In genomic region chr5:52051383-52052071, GRCm38 (mm10) we compare ENCODE assay signal across 8 mouse cellular contexts.
A peak's percentile ranks its signal among the peaks of the same experiment; 100 is the strongest.
DNase-seq lines count a peak whose midpoint lies in the region; ATAC-seq lines count a peak whose summit lies in the region.

No protein-coding gene starts in this region.

- H3K36me3 ChIP-seq in liver, embryonic 11.5 days (ENCODE audit: control insufficient read depth, insufficient read depth, low read length), result no peaks in the 10 kb centered on the region

- no peaks in the 10 kb centered on the region for H3K27me3 ChIP-seq in liver, embryonic 11.5 days (replicated peaks; ENCODE audit: control insufficient read depth, insufficient read depth, low read length)

- ATAC-seq in liver, embryonic 11.5 days (replicated peaks; ENCODE audit: low FRiP score), result no peak
- ATAC-seq in monocyte, adult 5-6 weeks (replicated peaks; ENCODE audit: insufficient number of reproducible peaks, low FRiP score, low TSS enrichment, poor library complexity, severe bottlenecking), result no peak

- DNase-seq in heart, adult 18-20 months, result peak; percentile 14 to 28
- DNase-seq in heart, adult 8-10 months (ENCODE audit: low spot score), result no peak
- peak; percentile 82 for DNase-seq in brain, adult 2 months (ENCODE audit: low read depth, low spot score)
- peak; percentile 16 to 19 for DNase-seq in frontal cortex, postnatal 14 days (ENCODE audit: low spot score in 2 of 2)
- DNase-seq in left cerebral cortex, postnatal 10 days (ENCODE audit: extremely low spot score in 1 of 2, low spot score in 2 of 2), result peak; percentile 19 to 40
- DNase-seq in embryo, embryonic 9.5 days (ENCODE audit: extremely low spot score), result no peak
- no peak for DNase-seq in liver, embryonic 11.5 days (ENCODE audit: low spot score)

- no peaks in the 10 kb centered on the region for H3K9me3 ChIP-seq in liver, embryonic 11.5 days (ENCODE audit: control insufficient read depth, low read length)

- intact Hi-C loops in left cerebral cortex, postnatal 10 days (cut with DNase I), result no loop called here

- 65% methylated on average over 10 of the region's 10 CpGs for WGBS in liver, embryonic 11.5 days

- H3K4me1 ChIP-seq in liver, embryonic 11.5 days (replicated peaks; ENCODE audit: control insufficient read depth, insufficient read depth, low read length), result no peaks in the 10 kb centered on the region

- no peak overlapping the region for H3K4me2 ChIP-seq in liver, embryonic 11.5 days

- no peak overlapping the region for H3K9ac ChIP-seq in liver, embryonic 11.5 days (ENCODE audit: low read depth, low read length)

- no peak overlapping the region for H3K4me3 ChIP-seq in liver, embryonic 11.5 days (ENCODE audit: low read depth, low read length)

- no peak overlapping the region for H3K27ac ChIP-seq in liver, embryonic 11.5 days (ENCODE audit: low read depth, low read length)

Comparison
In these comparisons a context has a peak if more than half of its experiments do, and no peak if none do; other contexts are left out.
1. DNase-seq: peak in heart, adult 18-20 months (2 of 2), brain, adult 2 months (single experiment), frontal cortex, postnatal 14 days (2 of 2) and left cerebral cortex, postnatal 10 days (2 of 2); none in heart, adult 8-10 months (single experiment), embryo, embryonic 9.5 days (single experiment) and liver, embryonic 11.5 days (single experiment).